Mouse (Mus musculus) stomach, postnatal 0 days (tissue): ENCODE measurements around the gene C1qtnf7.

Experiments
- CTCF ChIP-seq: IDR thresholded peaks from 2 replicates; pipeline ENCODE4 v1.5.1; 2016; ENCODE audit warnings: antibody characterized with exemption, low read depth, mild to moderate bottlenecking, moderate library complexity
- EP300 ChIP-seq: optimal IDR thresholded peaks from 2 replicates; pipeline ENCODE3; 2016; ENCODE audit warnings: antibody characterized with exemption

DNA sequence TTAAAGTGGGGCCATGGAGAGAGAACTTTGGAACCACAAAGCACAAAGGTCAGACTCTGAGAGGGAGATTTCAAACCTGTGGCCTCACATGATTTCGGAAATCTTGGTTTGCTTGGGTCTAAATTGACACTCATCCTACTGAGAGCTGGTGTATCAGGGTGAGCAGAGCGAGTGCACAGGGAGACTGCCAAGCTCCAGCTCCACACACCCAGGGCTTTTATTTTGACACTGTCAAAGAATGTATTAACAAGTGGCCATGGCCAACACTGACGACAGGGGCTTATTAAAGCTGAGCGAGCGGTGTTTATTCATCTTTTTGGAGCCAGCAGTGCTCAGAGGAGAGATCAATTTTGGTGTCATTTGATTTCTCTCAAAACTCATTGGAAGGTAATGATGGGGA, 149.8 kb downstream of the C1qtnf7 start:
- TF ChIP-seq CTCF (no peak), EP300 (no peak)
